Mouse (Mus musculus): Measurements from ENCODE around the gene Cul9. TPM values are rescaled to one million over a fixed set of nuclear protein-coding genes. Genes with fewer than 3 reads are reported as not detected.
A peak's percentile ranks its signal among the peaks of the same experiment; 100 is the strongest.

Cul9 gene
- polyA plus RNA-seq, 1 experiment from 2014 or later = 15.2 TPM

- WGBS = 13% methylated on average over 8 of the region's 8 CpGs
Observed at GRCm38 (mm10) chr17:46461347-46461746, 84.8 kb downstream of the Cul9 start.

GRCm38 (mm10) chr17:46460673-46461072 lies 85.5 kb downstream of the Cul9 start:
- Histone ChIP-seq H3K4me1 (peaks cover 15% of the 10 kb centered on the region), H3K4me2 (replicated peaks) (peak overlapping the region; percentile 24; the same call in 1 of the 2 replicates), H3K27me3 (peaks cover 59% of the 10 kb centered on the region), H3K9ac (replicated peaks) (peak overlapping the region; percentile 25; the same call in 1 of the 2 replicates), H3K9me3 (no peaks in the 10 kb centered on the region), H3K27ac (replicated peaks) (no peak overlapping the region), H3K36me3 (peaks cover 34% of the 10 kb centered on the region), H3K4me3 (peak overlapping the region; percentile 1; the same call in 1 of the 2 replicates)
- ATAC-seq (ENCODE audit: low FRiP score, low read depth) = no peak
- WGBS = 2% methylated on average over 31 of the region's 32 CpGs

More at GRCm38 (mm10) chr17:46461347-46461746, 84.8 kb downstream of the Cul9 start:
- Histone ChIP-seq H3K9me3 (no peaks in the 10 kb centered on the region), H3K27me3 (peaks cover 53% of the 10 kb centered on the region), H3K9ac (replicated peaks) (no peak overlapping the region), H3K4me3 (no peak overlapping the region), H3K4me1 (0 out of 2 replicates have a peak, but pooled peaks cover 9% of the 10 kb centered on the region), H3K27ac (replicated peaks) (no peak overlapping the region), H3K4me2 (replicated peaks) (0 out of 2 replicates have a peak overlapping the region, but pooled peaks have one; percentile 24), H3K36me3 (peaks cover 41% of the 10 kb centered on the region)
- no peak for ATAC-seq (ENCODE audit: low FRiP score, low read depth)

- H3K4me2 ChIP-seq (replicated peaks) = no peak overlapping the region
- peaks cover 62% of the 10 kb centered on the region for H3K27me3 ChIP-seq
- no peak overlapping the region for H3K4me3 ChIP-seq
- H3K9ac ChIP-seq (replicated peaks) = no peak overlapping the region
- peaks cover 15% of the 10 kb centered on the region for H3K36me3 ChIP-seq
- no peaks in the 10 kb centered on the region for H3K9me3 ChIP-seq
- 36% methylated on average over 3 of the region's 3 CpGs for WGBS
- H3K4me1 ChIP-seq = peaks cover 36% of the 10 kb centered on the region
- H3K27ac ChIP-seq (replicated peaks) = no peak overlapping the region
- no peak for ATAC-seq (ENCODE audit: low FRiP score, low read depth)
Observed at GRCm38 (mm10) chr17:46458439-46458838, 87.7 kb downstream of the Cul9 start.

GRCm38 (mm10) chr17:46457791-46458190 lies 88.4 kb downstream of the Cul9 start:
- Histone ChIP-seq H3K4me1 (peaks cover 43% of the 10 kb centered on the region), H3K4me2 (replicated peaks) (no peak overlapping the region), H3K27me3 (peaks cover 68% of the 10 kb centered on the region), H3K9me3 (no peaks in the 10 kb centered on the region), H3K9ac (replicated peaks) (no peak overlapping the region), H3K36me3 (peaks cover 15% of the 10 kb centered on the region), H3K4me3 (no peak overlapping the region), H3K27ac (replicated peaks) (no peak overlapping the region)
- no peak for ATAC-seq (ENCODE audit: low FRiP score, low read depth)
- WGBS = 17% methylated on average over 10 of the region's 10 CpGs

- 1% methylated on average over 33 of the region's 33 CpGs for WGBS
- Histone ChIP-seq H3K9me3 (no peaks in the 10 kb centered on the region), H3K4me2 (replicated peaks) (peak overlapping the region; percentile 71), H3K36me3 (peaks cover 10% of the 10 kb centered on the region), H3K4me1 (peaks cover 40% of the 10 kb centered on the region), H3K27ac (replicated peaks) (peak overlapping the region; percentile 71; the same call in 1 of the 2 replicates), H3K27me3 (peaks cover 61% of the 10 kb centered on the region), H3K4me3 (peak overlapping the region; percentile 42), H3K9ac (replicated peaks) (peak overlapping the region; percentile 62)
- peak; percentile 70 for ATAC-seq (ENCODE audit: low FRiP score, low read depth)
Observed at GRCm38 (mm10) chr17:46455110-46455691, 91.0 kb downstream of the Cul9 start.

DNA sequence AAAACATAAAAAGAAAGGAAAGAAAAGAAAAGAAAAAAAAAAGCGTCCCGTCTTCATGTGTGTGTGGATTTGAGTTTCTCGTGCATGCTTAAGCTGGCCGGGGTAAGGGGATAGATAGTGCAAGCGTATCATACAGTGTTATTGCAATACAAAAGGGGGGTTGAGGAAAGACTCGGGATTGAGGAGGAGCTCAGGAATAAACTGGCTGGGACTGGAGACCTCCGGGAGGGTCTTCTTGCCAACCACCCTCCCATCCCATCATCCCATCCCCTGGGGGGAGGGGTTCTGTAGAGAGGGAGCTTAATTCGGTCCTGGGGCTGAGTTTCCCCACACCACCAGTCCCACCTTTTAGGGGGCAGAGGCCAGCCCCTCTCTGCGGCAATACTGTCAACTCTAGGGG lies 91.6 kb downstream of the Cul9 start:
- Histone ChIP-seq H3K4me1 (peaks cover 40% of the 10 kb centered on the region), H3K4me3 (peak overlapping the region; percentile 42), H3K36me3 (peaks cover 7% of the 10 kb centered on the region), H3K4me2 (replicated peaks) (peak overlapping the region; percentile 71), H3K27ac (replicated peaks) (peak overlapping the region; percentile 71; the same call in 1 of the 2 replicates), H3K9me3 (no peaks in the 10 kb centered on the region), H3K9ac (replicated peaks) (peak overlapping the region; percentile 62; the same call in 1 of the 2 replicates), H3K27me3 (peaks cover 54% of the 10 kb centered on the region)
- WGBS = 0% methylated on average over 9 of the region's 9 CpGs
- ATAC-seq (ENCODE audit: low FRiP score, low read depth) = peak; percentile 44; the same call in 1 of the 2 replicates

GRCm38 (mm10) chr17:46453970-46454411 lies 92.2 kb downstream of the Cul9 start:
- Histone ChIP-seq H3K27me3 (peaks cover 49% of the 10 kb centered on the region), H3K4me2 (replicated peaks) (peak overlapping the region; percentile 71), H3K4me1 (peaks cover 40% of the 10 kb centered on the region), H3K9ac (replicated peaks) (peak overlapping the region; percentile 62), H3K4me3 (peak overlapping the region; percentile 42), H3K9me3 (no peaks in the 10 kb centered on the region), H3K36me3 (peaks cover 7% of the 10 kb centered on the region; the same call in 1 of the 2 replicates), H3K27ac (replicated peaks) (peak overlapping the region; percentile 71)
- peak; percentile 31; the same call in 1 of the 2 replicates for ATAC-seq (ENCODE audit: low FRiP score, low read depth)
- WGBS = 1% methylated on average over 26 of the region's 26 CpGs

GRCm38 (mm10) chr17:46453302-46453948 lies 92.8 kb downstream of the Cul9 start:
- Histone ChIP-seq H3K9ac (replicated peaks) (peak overlapping the region; percentile 62; the same call in 1 of the 2 replicates), H3K4me3 (peak overlapping the region; percentile 42; the same call in 1 of the 2 replicates), H3K4me1 (peaks cover 40% of the 10 kb centered on the region), H3K27me3 (peaks cover 44% of the 10 kb centered on the region), H3K4me2 (replicated peaks) (peak overlapping the region; percentile 71), H3K36me3 (peaks cover 3% of the 10 kb centered on the region; the same call in 1 of the 2 replicates), H3K9me3 (no peaks in the 10 kb centered on the region), H3K27ac (replicated peaks) (peak overlapping the region; percentile 71)
- WGBS = 5% methylated on average over 13 of the region's 13 CpGs
- no peak for ATAC-seq (ENCODE audit: low FRiP score, low read depth)

- ATAC-seq (ENCODE audit: low FRiP score, low read depth) = no peak
Observed at GRCm38 (mm10) chr17:46452683-46453082, 93.5 kb downstream of the Cul9 start.

More at GRCm38 (mm10) chr17:46452683-46453082, 93.5 kb downstream of the Cul9 start:
- no peaks in the 10 kb centered on the region for H3K9me3 ChIP-seq
- H3K4me3 ChIP-seq = no peak overlapping the region
- H3K27me3 ChIP-seq = peaks cover 37% of the 10 kb centered on the region
- 32% methylated on average over 5 of the region's 5 CpGs for WGBS
- H3K27ac ChIP-seq (replicated peaks) = 0 out of 2 replicates have a peak overlapping the region, but pooled peaks have one; percentile 20
- H3K36me3 ChIP-seq = peaks cover 3% of the 10 kb centered on the region; the same call in 1 of the 2 replicates
- no peak overlapping the region for H3K4me2 ChIP-seq (replicated peaks)
- peaks cover 38% of the 10 kb centered on the region for H3K4me1 ChIP-seq
- no peak overlapping the region for H3K9ac ChIP-seq (replicated peaks)

Small RNA genes lying within 50 kb of the gene (microRNA-seq; reads per million reads assigned to microRNA genes)
- gene Mir6976 = 0.70 reads per million

Other genes starting within 250 kb of the Cul9 start
- 1.9 and 3.3 TPM in 2 replicates for gene Dlk2, start 249.0 kb downstream of the Cul9 start, polyA plus RNA-seq (2016; fragmentation: Nextera tagmentation; extraction: Ambion mirVana)
- gene Abcc10, start 218.0 kb downstream of the Cul9 start, polyA plus RNA-seq (2016; fragmentation: Nextera tagmentation; extraction: Ambion mirVana) = 10.4 and 11.1 TPM in 2 replicates
- 17.8 and 22.9 TPM in 2 replicates for gene Zfp318, start 162.7 kb downstream of the Cul9 start, polyA plus RNA-seq (2016; fragmentation: Nextera tagmentation; extraction: Ambion mirVana)
- gene Crip3, start 117.5 kb downstream of the Cul9 start, polyA plus RNA-seq (2016; fragmentation: Nextera tagmentation; extraction: Ambion mirVana) = 1.4 and 1.6 TPM in 2 replicates
- gene Slc22a7, start 107.9 kb downstream of the Cul9 start, polyA plus RNA-seq (2016; fragmentation: Nextera tagmentation; extraction: Ambion mirVana) = not detected in 2 replicates
- gene Ttbk1, start 58.7 kb downstream of the Cul9 start, polyA plus RNA-seq (2016; fragmentation: Nextera tagmentation; extraction: Ambion mirVana) = 5.0 and 5.5 TPM in 2 replicates
- gene Dnph1, start 49.7 kb downstream of the Cul9 start, polyA plus RNA-seq (2016; fragmentation: Nextera tagmentation; extraction: Ambion mirVana) = 53.1 and 58.0 TPM in 2 replicates
- gene Srf, start 9.8 kb upstream of the Cul9 start, polyA plus RNA-seq (2016; fragmentation: Nextera tagmentation; extraction: Ambion mirVana) = 6.6 and 8.1 TPM in 2 replicates
- 57.1 and 63.4 TPM in 2 replicates for gene Ptk7, start 83.1 kb upstream of the Cul9 start, polyA plus RNA-seq (2016; fragmentation: Nextera tagmentation; extraction: Ambion mirVana)
- gene Klc4, start 99.6 kb upstream of the Cul9 start, polyA plus RNA-seq (2016; fragmentation: Nextera tagmentation; extraction: Ambion mirVana) = 43.6 and 44.7 TPM in 2 replicates
- gene Mrpl2, start 99.8 kb upstream of the Cul9 start, polyA plus RNA-seq (2016; fragmentation: Nextera tagmentation; extraction: Ambion mirVana) = 73.9 and 88.4 TPM in 2 replicates
- gene Cul7, start 103.9 kb upstream of the Cul9 start, polyA plus RNA-seq (2016; fragmentation: Nextera tagmentation; extraction: Ambion mirVana) = 48.3 and 49.0 TPM in 2 replicates
- gene Rrp36, start 128.0 kb upstream of the Cul9 start, polyA plus RNA-seq (2016; fragmentation: Nextera tagmentation; extraction: Ambion mirVana) = 54.1 and 56.0 TPM in 2 replicates
- 159 and 175 TPM in 2 replicates for gene Mea1, start 132.4 kb upstream of the Cul9 start, polyA plus RNA-seq (2016; fragmentation: Nextera tagmentation; extraction: Ambion mirVana)
- gene Klhdc3, start 134.5 kb upstream of the Cul9 start, polyA plus RNA-seq (2016; fragmentation: Nextera tagmentation; extraction: Ambion mirVana) = 127 and 131 TPM in 2 replicates
- gene Ppp2r5d, start 158.7 kb upstream of the Cul9 start, polyA plus RNA-seq (2016; fragmentation: Nextera tagmentation; extraction: Ambion mirVana) = 111 and 113 TPM in 2 replicates
- gene Pex6, start 165.1 kb upstream of the Cul9 start, polyA plus RNA-seq (2016; fragmentation: Nextera tagmentation; extraction: Ambion mirVana) = 33.7 and 36.0 TPM in 2 replicates
- 0.52 and 0.75 TPM in 2 replicates for gene Gnmt, start 182.8 kb upstream of the Cul9 start, polyA plus RNA-seq (2016; fragmentation: Nextera tagmentation; extraction: Ambion mirVana)
- 54.1 and 54.6 TPM in 2 replicates for gene Cnpy3, start 205.8 kb upstream of the Cul9 start, polyA plus RNA-seq (2016; fragmentation: Nextera tagmentation; extraction: Ambion mirVana)
- 0.55 and 0.65 TPM in 2 replicates for gene Ptcra, start 217.3 kb upstream of the Cul9 start, polyA plus RNA-seq (2016; fragmentation: Nextera tagmentation; extraction: Ambion mirVana)
- gene 2310039H08Rik, start 226.2 kb upstream of the Cul9 start, polyA plus RNA-seq (2016; fragmentation: Nextera tagmentation; extraction: Ambion mirVana) = 48.5 and 55.0 TPM in 2 replicates
- gene Rpl7l1, start 236.3 kb upstream of the Cul9 start, polyA plus RNA-seq (2016; fragmentation: Nextera tagmentation; extraction: Ambion mirVana) = 150 and 161 TPM in 2 replicates